Mouse (Mus musculus) forebrain, embryonic 11.5 days (tissue): ENCODE measurements around the gene Chrnb2. TPM values are rescaled to one million over a fixed set of nuclear protein-coding genes. Genes with fewer than 3 reads are reported as not detected.
A peak's percentile ranks its signal among the peaks of the same experiment; 100 is the strongest.

Experiments
- ATAC-seq: fragments of 200-750 bp; cut with Nextera tagmentation; replicated peaks from 2 replicates; pipeline ENCODE4 v1.8.0; 2017; ENCODE audit warnings: moderate TSS enrichment; ENCODE audit not compliant: low FRiP score
- DNase-seq: peaks from one replicate; pipeline ENCODE4 v3.0.0-alpha.2; 2017; ENCODE audit warnings: low spot score
- H3K27ac ChIP-seq: fragments of 300-500 bp; sonication (generic); 2 replicates; pipeline ENCODE4 v1.5.1; 2014; ENCODE audit warnings: low read depth, low read length
- H3K27me3 ChIP-seq: fragments of 300-500 bp; sonication (generic); 2 replicates; pipeline ENCODE4 v1.6.1; 2014; ENCODE audit warnings: mild to moderate bottlenecking, low read length, mixed read lengths; ENCODE audit not compliant: control insufficient read depth, insufficient read depth
- H3K36me3 ChIP-seq: fragments of 300-500 bp; sonication (generic); 2 replicates; pipeline ENCODE4 v1.6.1; 2014; ENCODE audit warnings: mild to moderate bottlenecking, low read length, moderate library complexity, mixed read lengths; ENCODE audit not compliant: control insufficient read depth, insufficient read depth
- H3K4me1 ChIP-seq: fragments of 300-500 bp; sonication (generic); replicated peaks from 2 replicates; pipeline ENCODE4 v1.6.1; 2014; ENCODE audit warnings: low read length, mixed read lengths; ENCODE audit not compliant: control insufficient read depth, insufficient read depth
- H3K4me2 ChIP-seq: fragments of 300-500 bp; sonication (generic); 2 replicates; pipeline ENCODE4 v1.6.1; 2014; ENCODE audit warnings: low read depth, mild to moderate bottlenecking, low read length, moderate library complexity, mixed read lengths; ENCODE audit not compliant: severe bottlenecking
- H3K4me3 ChIP-seq: fragments of 300-500 bp; sonication (generic); 2 replicates; pipeline ENCODE4 v1.5.1; 2014; ENCODE audit warnings: low read depth, low read length
- H3K9ac ChIP-seq: fragments of 300-500 bp; sonication (generic); 2 replicates; pipeline ENCODE4 v1.6.1; 2014; ENCODE audit warnings: low read length
- H3K9me3 ChIP-seq: fragments of 300-500 bp; sonication (generic); 2 replicates; pipeline ENCODE4 v1.6.1; 2016; ENCODE audit warnings: low read length, mixed read lengths; ENCODE audit not compliant: control insufficient read depth
- whole genome bisulfite sequencing: fragments of 180-500 bp; shearing (Covaris S2); extraction: QIAGEN DNeasy Blood & Tissue Kit; methylation state at CpG from one replicate; pipeline ENCODE4 v1.1.7; 2014; 5-methylcytosine and 5-hydroxymethylcytosine counted together
- polyA plus RNA-seq: library from polyadenylated mRNA; unstranded; fragments of >200 nt; fragmentation: Nextera tagmentation; extraction: Ambion mirVana; gene quantifications from 2 replicates; pipeline ENCODE4 v1.2.1, GENCODE M21; 2014

The Chrnb2 gene
- polyA plus RNA-seq, 1 experiment from 2014 or later, result 10.2 TPM

GRCm38 (mm10) chr3:89788680-89789352 lies 24.4 kb upstream of the Chrnb2 start:
- WGBS, result 78% methylated on average over 16 of the region's 16 CpGs

DNA sequence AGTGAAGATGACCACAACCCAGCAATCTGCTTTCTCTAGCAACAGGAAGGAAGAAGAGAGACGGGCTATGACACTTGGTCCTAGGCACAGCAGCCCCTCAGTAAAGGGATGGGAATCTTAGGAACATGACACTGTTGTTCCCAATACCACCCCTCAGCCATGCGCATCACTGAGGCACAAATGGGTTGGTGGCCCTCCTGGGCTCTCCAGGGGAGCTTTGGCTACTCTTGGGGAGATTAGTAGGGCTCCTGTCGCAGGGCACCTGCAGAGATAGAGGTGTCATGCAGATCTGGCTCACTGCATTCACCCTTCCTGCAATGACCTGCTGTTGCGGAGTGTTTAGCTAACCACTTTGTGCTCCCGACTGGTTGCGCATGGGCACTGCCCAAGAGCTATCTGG lies 21.8 kb upstream of the Chrnb2 start:
- 77% methylated on average over 6 of the region's 6 CpGs for WGBS
- Histone ChIP-seq H3K27me3 (no peaks in the 10 kb centered on the region), H3K9ac (no peak overlapping the region), H3K4me1 (0 out of 2 replicates have a peak, but pooled peaks cover 2% of the 10 kb centered on the region), H3K36me3 (peaks cover 10% of the 10 kb centered on the region), H3K27ac (no peak overlapping the region), H3K4me3 (no peak overlapping the region), H3K9me3 (no peaks in the 10 kb centered on the region), H3K4me2 (no peak overlapping the region)
- DNase-seq (no peak), ATAC-seq (no peak)

More at GRCm38 (mm10) chr3:89788680-89789352, 24.4 kb upstream of the Chrnb2 start:
- Histone ChIP-seq H3K4me3 (no peak overlapping the region), H3K4me1 (0 out of 2 replicates have a peak, but pooled peaks cover 2% of the 10 kb centered on the region), H3K4me2 (no peak overlapping the region), H3K36me3 (no peaks in the 10 kb centered on the region), H3K27ac (no peak overlapping the region), H3K27me3 (no peaks in the 10 kb centered on the region), H3K9ac (no peak overlapping the region), H3K9me3 (no peaks in the 10 kb centered on the region)
- ATAC-seq (no peak), DNase-seq (no peak)

DNA sequence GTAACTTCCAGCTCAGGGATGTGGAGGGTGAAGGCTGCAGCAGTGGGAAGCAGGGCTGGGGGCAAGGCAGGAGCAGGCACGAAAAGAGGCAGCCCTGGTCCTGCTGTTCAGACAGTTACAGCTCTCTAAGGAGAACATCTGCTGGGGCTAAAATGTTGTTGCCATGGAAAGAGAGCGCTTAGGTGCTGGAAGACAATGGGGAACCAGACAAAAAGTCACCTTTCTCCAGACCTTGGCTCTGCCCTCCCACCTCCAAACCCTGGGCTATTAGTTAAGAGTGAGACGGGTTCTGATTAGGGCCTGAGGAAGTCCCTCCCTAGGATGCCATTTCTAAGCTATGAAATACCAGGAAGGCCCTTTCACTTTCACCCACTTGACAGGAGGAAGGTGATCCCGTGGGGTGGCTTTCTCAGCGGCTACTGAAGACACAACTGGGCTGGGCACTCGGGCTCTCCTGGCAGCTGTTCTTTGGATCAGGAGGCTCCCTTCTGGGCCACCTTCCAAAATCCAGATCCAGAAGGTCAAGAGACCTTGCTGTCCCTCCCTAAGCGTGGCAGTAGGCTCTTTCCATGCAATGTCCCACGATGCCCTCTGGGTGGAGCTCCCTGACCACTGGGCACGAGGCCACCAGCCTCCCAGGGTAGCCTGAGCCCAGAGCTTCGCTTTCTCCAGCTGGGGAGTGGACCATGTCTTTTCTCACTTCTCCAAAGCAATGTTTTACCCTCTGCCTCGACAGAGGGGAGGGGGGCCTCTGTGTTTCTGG lies 20.7 kb upstream of the Chrnb2 start:
- no peak overlapping the region for H3K27ac ChIP-seq
- H3K36me3 ChIP-seq, result peaks cover 16% of the 10 kb centered on the region
- peak; percentile 74 for DNase-seq
- WGBS, result 27% methylated on average over 11 of the region's 11 CpGs
- H3K9ac ChIP-seq, result no peak overlapping the region
- no peaks in the 10 kb centered on the region for H3K9me3 ChIP-seq
- 0 out of 2 replicates have a peak, but pooled peaks cover 2% of the 10 kb centered on the region for H3K4me1 ChIP-seq
- H3K4me3 ChIP-seq, result no peak overlapping the region
- ATAC-seq, result 0 out of 2 replicates have a peak, but pooled peaks have one; percentile 46
- no peaks in the 10 kb centered on the region for H3K27me3 ChIP-seq
- no peak overlapping the region for H3K4me2 ChIP-seq

DNA sequence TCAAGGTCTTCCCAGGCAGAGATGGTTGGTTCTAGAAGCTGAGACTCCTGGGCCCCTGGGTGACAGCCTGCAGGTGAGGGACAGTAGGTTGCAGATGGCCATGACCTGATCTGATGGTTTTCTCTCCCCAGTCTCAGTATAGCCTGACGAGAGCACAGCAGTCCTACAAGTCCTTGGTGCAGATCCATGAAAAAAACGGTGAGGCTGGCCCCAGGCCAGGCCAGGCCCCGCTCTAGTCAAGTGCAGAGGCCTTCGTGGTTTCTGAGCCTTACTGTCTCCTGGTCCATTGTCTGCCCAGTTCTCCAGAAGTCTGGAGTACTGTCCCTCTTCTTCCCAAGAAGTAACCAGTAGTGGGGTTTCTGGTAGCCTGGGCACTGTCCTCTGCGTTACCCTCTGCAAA lies 17.2 kb upstream of the Chrnb2 start:
- no peak for DNase-seq
- Histone ChIP-seq H3K36me3 (peaks cover 20% of the 10 kb centered on the region), H3K4me3 (no peak overlapping the region), H3K4me2 (no peak overlapping the region), H3K4me1 (0 out of 2 replicates have a peak, but pooled peaks cover 2% of the 10 kb centered on the region), H3K27me3 (no peaks in the 10 kb centered on the region), H3K9me3 (no peaks in the 10 kb centered on the region), H3K9ac (no peak overlapping the region), H3K27ac (no peak overlapping the region)
- ATAC-seq, result no peak
- 90% methylated on average over 5 of the region's 5 CpGs for WGBS

- Histone ChIP-seq H3K4me3 (no peak overlapping the region), H3K4me1 (peaks cover 6% of the 10 kb centered on the region; the same call in 1 of the 2 replicates), H3K36me3 (peaks cover 20% of the 10 kb centered on the region), H3K9ac (no peak overlapping the region), H3K9me3 (no peaks in the 10 kb centered on the region), H3K4me2 (no peak overlapping the region), H3K27ac (no peak overlapping the region), H3K27me3 (no peaks in the 10 kb centered on the region)
- WGBS, result 91% methylated on average over 4 of the region's 4 CpGs
- no peak for ATAC-seq
- DNase-seq, result no peak
Measured at GRCm38 (mm10) chr3:89780102-89780501, 15.7 kb upstream of the Chrnb2 start.

- 86% methylated on average over 4 of the region's 4 CpGs for WGBS
- DNase-seq (no peak), ATAC-seq (no peak)
- Histone ChIP-seq H3K27ac (no peak overlapping the region), H3K36me3 (peaks cover 7% of the 10 kb centered on the region), H3K4me1 (peaks cover 11% of the 10 kb centered on the region), H3K4me2 (no peak overlapping the region), H3K27me3 (no peaks in the 10 kb centered on the region), H3K9ac (no peak overlapping the region), H3K9me3 (no peaks in the 10 kb centered on the region), H3K4me3 (no peak overlapping the region)
Measured at GRCm38 (mm10) chr3:89776001-89776400, 11.6 kb upstream of the Chrnb2 start.

DNA sequence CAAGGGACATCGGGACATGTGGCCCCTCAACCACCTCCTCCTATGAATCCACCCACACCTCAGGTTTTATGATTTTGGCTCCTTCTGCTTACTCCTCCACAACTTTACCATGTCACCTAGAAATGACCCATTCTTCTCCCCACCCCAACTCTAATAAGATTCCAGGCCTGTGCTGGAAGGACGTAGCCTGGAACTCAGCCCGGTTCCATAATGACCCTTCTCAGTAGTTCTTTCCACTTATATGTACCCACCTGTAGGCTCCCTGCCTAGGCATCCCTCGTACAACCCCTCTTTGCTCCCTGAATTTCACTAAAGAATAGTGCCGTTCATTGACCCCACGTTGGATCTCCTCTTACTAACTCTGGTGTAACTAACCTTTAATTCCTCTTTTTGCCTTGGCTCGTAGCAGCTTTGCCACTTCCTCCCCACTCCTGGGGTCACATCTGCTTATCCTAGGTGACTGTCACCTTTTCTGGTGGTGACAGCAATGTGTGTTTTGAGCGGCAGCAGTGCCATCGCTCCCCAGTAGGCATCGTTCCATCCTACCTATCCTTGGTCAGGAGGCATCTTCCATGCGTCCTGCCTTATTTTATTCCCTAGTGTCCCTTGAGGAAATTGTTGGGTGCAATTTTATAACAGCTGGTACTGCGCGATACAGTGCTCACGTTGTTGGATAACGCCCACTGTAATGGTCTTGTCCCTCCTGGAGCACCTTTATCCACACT lies 10.0 kb upstream of the Chrnb2 start:
- WGBS, result 59% methylated on average over 15 of the region's 15 CpGs
- no peak for DNase-seq
- no peaks in the 10 kb centered on the region for H3K27me3 ChIP-seq
- H3K4me2 ChIP-seq, result peak overlapping the region; percentile 83
- peaks cover 11% of the 10 kb centered on the region for H3K4me1 ChIP-seq
- H3K27ac ChIP-seq, result no peak overlapping the region
- ATAC-seq, result no peak
- H3K9me3 ChIP-seq, result no peaks in the 10 kb centered on the region
- H3K4me3 ChIP-seq, result peak overlapping the region; percentile 99
- peak overlapping the region; percentile 98 for H3K9ac ChIP-seq
- H3K36me3 ChIP-seq, result peaks cover under 1% of the 10 kb centered on the region; the same call in 1 of the 2 replicates

DNA sequence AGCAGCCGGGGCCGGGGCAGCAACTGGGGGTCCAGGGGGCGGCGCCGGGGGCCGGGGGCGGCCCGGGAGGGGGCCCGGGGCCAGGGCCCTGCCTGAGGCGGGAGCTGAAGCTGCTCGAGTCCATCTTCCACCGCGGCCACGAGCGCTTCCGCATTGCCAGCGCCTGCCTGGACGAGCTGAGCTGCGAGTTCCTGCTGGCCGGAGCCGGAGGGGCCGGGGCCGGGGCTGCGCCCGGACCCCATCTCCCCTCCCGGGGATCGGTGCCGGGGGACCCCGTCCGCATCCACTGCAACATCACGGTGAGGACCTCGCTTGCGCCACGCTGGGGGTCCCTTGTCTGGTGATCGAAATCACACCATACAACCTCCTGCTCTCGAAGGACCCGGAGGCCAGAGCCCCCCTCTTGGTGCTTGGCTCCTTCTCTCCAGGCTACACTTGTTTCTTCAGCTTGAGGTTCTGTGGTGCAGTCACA lies 9.3 kb upstream of the Chrnb2 start:
- Histone ChIP-seq H3K27ac (peak overlapping the region; percentile 88), H3K4me3 (peak overlapping the region; percentile 99), H3K36me3 (no peaks in the 10 kb centered on the region), H3K27me3 (no peaks in the 10 kb centered on the region), H3K4me2 (peak overlapping the region; percentile 83), H3K9ac (peak overlapping the region; percentile 98), H3K9me3 (no peaks in the 10 kb centered on the region), H3K4me1 (peaks cover 11% of the 10 kb centered on the region)
- DNase-seq (no peak), ATAC-seq (no peak; the same call in none of the 2 replicates)
- WGBS, result under 1% methylated on average over 32 of the region's 37 CpGs
